Mouse (Mus musculus): ENCODE data around the gene Jade1. TPM values are rescaled to one million over a fixed set of nuclear protein-coding genes. Genes with fewer than 3 reads are reported as not detected.

Gene Jade1
- total and polyA plus RNA-seq, 3 experiments: 116 to 150 (median 134) TPM

GRCm38 (mm10) chr3:41532109-41532508, 23.4 kb upstream of the Jade1 start:
- no peaks in the 10 kb centered on the region; a peak in 1 of 4 replicates for H3K27me3 ChIP-seq (ENCODE audit: control insufficient read depth in 1 of 2, insufficient read depth in 2 of 2, low read length in 2 of 2)
- DNase-seq (ENCODE audit: low read depth, low spot score): no peak
- no peaks in the 10 kb centered on the region for H3K9me3 ChIP-seq (replicated peaks; ENCODE audit: insufficient read depth, low read length)
- no peak overlapping the region for H3K27ac ChIP-seq (ENCODE audit: control insufficient read depth, low read depth, low read length)
- no peaks in the 10 kb centered on the region for H3K79me2 ChIP-seq (ENCODE audit: control insufficient read depth, insufficient read depth, low read length, poor library complexity)
- TF ChIP-seq USF1 (IDR thresholded peaks at IDR 0.05; ENCODE audit: low read depth, low read length): no peak
- TF ChIP-seq UBTF (IDR thresholded peaks at IDR 0.05; ENCODE audit: borderline replicate concordance, insufficient read depth, low read depth, low read length): no peak
- no peak for TF ChIP-seq NELFE (IDR thresholded peaks at IDR 0.05; ENCODE audit: low read depth, low read length)
- no peak for TF ChIP-seq GABPA (IDR thresholded peaks at IDR 0.05; ENCODE audit: low read depth, low read length)
- no peak for TF ChIP-seq MAX (IDR thresholded peaks at IDR 0.05; ENCODE audit: low read length)
- TF ChIP-seq MXI1 (IDR thresholded peaks at IDR 0.05; ENCODE audit: low read depth, low read length): no peak
- no peak for TF ChIP-seq KAT2A (conservative IDR thresholded peaks at IDR 0.05; ENCODE audit: low read depth, low read length)
- no peak for TF ChIP-seq CTCF (IDR thresholded peaks at IDR 0.05 in 2 of 3, conservative IDR thresholded peaks at IDR 0.05 in 1 of 3; ENCODE audit: control insufficient read depth in 1 of 3, insufficient read depth in 1 of 3, low read depth in 2 of 3, low read length in 3 of 3, poor library complexity in 1 of 3, severe bottlenecking in 1 of 3)
- TF ChIP-seq SMC3 (IDR thresholded peaks at IDR 0.05; ENCODE audit: low read depth, low read length): no peak
- TF ChIP-seq TAL1 (IDR thresholded peaks at IDR 0.05; ENCODE audit: low read length): no peak
- TF ChIP-seq CHD2 (IDR thresholded peaks at IDR 0.05; ENCODE audit: low read length): no peak
- TF ChIP-seq POLR2AphosphoS2 (IDR thresholded peaks at IDR 0.05; ENCODE audit: low read length): no peak
- no peak for TF ChIP-seq POLR2A (IDR thresholded peaks at IDR 0.05; ENCODE audit: control insufficient read depth in 1 of 2, insufficient read depth in 1 of 2, low read depth in 1 of 2, low read length in 2 of 2, poor library complexity in 1 of 2)
- H3K4me1 ChIP-seq (ENCODE audit: control insufficient read depth in 1 of 2, insufficient read depth in 2 of 2, low read length in 2 of 2): peaks cover 0 to 2% of the 10 kb centered on the region in 2 experiments; a peak in 1 of 4 replicates
- no peak overlapping the region for H3K9ac ChIP-seq (ENCODE audit: control insufficient read depth, low read depth, low read length, poor library complexity, severe bottlenecking)
- no peaks in the 10 kb centered on the region for H3K36me3 ChIP-seq (ENCODE audit: control insufficient read depth in 1 of 2, insufficient read depth in 2 of 2, low read length in 2 of 2)
- H3K4me3 ChIP-seq (ENCODE audit: control insufficient read depth in 1 of 2, insufficient read depth in 1 of 2, low read depth in 2 of 2, low read length in 2 of 2): no peak overlapping the region

GRCm38 (mm10) chr3:41533660-41534059, 21.9 kb upstream of the Jade1 start:
- Histone ChIP-seq H3K79me2 (ENCODE audit: control insufficient read depth, insufficient read depth, low read length, poor library complexity) (no peaks in the 10 kb centered on the region), H3K4me3 (ENCODE audit: control insufficient read depth in 1 of 2, insufficient read depth in 1 of 2, low read depth in 2 of 2, low read length in 2 of 2) (no peak overlapping the region), H3K36me3 (ENCODE audit: control insufficient read depth in 1 of 2, insufficient read depth in 2 of 2, low read length in 2 of 2) (no peaks in the 10 kb centered on the region), H3K27me3 (ENCODE audit: control insufficient read depth in 1 of 2, insufficient read depth in 2 of 2, low read length in 2 of 2) (no peaks in the 10 kb centered on the region; a peak in 1 of 4 replicates), H3K9me3 (replicated peaks; ENCODE audit: insufficient read depth, low read length) (no peaks in the 10 kb centered on the region), H3K4me1 (ENCODE audit: control insufficient read depth in 1 of 2, insufficient read depth in 2 of 2, low read length in 2 of 2) (peaks cover 0 to 2% of the 10 kb centered on the region in 2 experiments; a peak in 1 of 4 replicates), H3K9ac (ENCODE audit: control insufficient read depth, low read depth, low read length, poor library complexity, severe bottlenecking) (no peak overlapping the region), H3K27ac (ENCODE audit: control insufficient read depth, low read depth, low read length) (no peak overlapping the region)
- DNase-seq (ENCODE audit: low read depth, low spot score): no peak
- TF ChIP-seq POLR2AphosphoS5 (IDR thresholded peaks at IDR 0.05; ENCODE audit: borderline replicate concordance, low read depth, low read length) (no peak), USF1 (IDR thresholded peaks at IDR 0.05; ENCODE audit: low read depth, low read length) (peak; percentile 68), ZMIZ1 (IDR thresholded peaks at IDR 0.05; ENCODE audit: low read depth, low read length) (no peak), RCOR1 (IDR thresholded peaks at IDR 0.05; ENCODE audit: low read depth, low read length) (no peak)

GRCm38 (mm10) chr3:41537957-41538356, 17.6 kb upstream of the Jade1 start:
- TF ChIP-seq SMC3 (IDR thresholded peaks at IDR 0.05; ENCODE audit: low read depth, low read length): no peak
- TF ChIP-seq GABPA (IDR thresholded peaks at IDR 0.05; ENCODE audit: low read depth, low read length): no peak
- no peak for TF ChIP-seq EP300 (IDR thresholded peaks at IDR 0.05; ENCODE audit: low read depth in 1 of 2, low read length in 2 of 2)
- no peak for TF ChIP-seq CHD1 (IDR thresholded peaks at IDR 0.05; ENCODE audit: low read depth, low read length)
- no peak for TF ChIP-seq ELF1 (IDR thresholded peaks at IDR 0.05; ENCODE audit: low read depth, low read length)
- no peak for TF ChIP-seq CHD2 (IDR thresholded peaks at IDR 0.05; ENCODE audit: low read length)
- no peak for TF ChIP-seq USF1 (IDR thresholded peaks at IDR 0.05; ENCODE audit: low read depth, low read length)
- no peak for TF ChIP-seq MYB (IDR thresholded peaks at IDR 0.05; ENCODE audit: low read depth, low read length)
- TF ChIP-seq MYC (IDR thresholded peaks at IDR 0.05; ENCODE audit: low read depth, low read length): no peak
- no peak for TF ChIP-seq MXI1 (IDR thresholded peaks at IDR 0.05; ENCODE audit: low read depth, low read length)
- no peak for TF ChIP-seq MAZ (IDR thresholded peaks at IDR 0.05; ENCODE audit: low read depth, low read length)
- no peaks in the 10 kb centered on the region for H3K79me2 ChIP-seq (ENCODE audit: control insufficient read depth, insufficient read depth, low read length, poor library complexity)
- no peak for DNase-seq (ENCODE audit: low read depth, low spot score)
- no peak overlapping the region for H3K4me3 ChIP-seq (ENCODE audit: control insufficient read depth in 1 of 2, insufficient read depth in 1 of 2, low read depth in 2 of 2, low read length in 2 of 2)
- H3K9ac ChIP-seq (ENCODE audit: control insufficient read depth, low read depth, low read length, poor library complexity, severe bottlenecking): no peak overlapping the region
- H3K27me3 ChIP-seq (ENCODE audit: control insufficient read depth in 1 of 2, insufficient read depth in 2 of 2, low read length in 2 of 2): no peaks in the 10 kb centered on the region; a peak in 1 of 4 replicates
- peaks cover 0 to 2% of the 10 kb centered on the region in 2 experiments; a peak in 1 of 4 replicates for H3K4me1 ChIP-seq (ENCODE audit: control insufficient read depth in 1 of 2, insufficient read depth in 2 of 2, low read length in 2 of 2)
- no peaks in the 10 kb centered on the region for H3K36me3 ChIP-seq (ENCODE audit: control insufficient read depth in 1 of 2, insufficient read depth in 2 of 2, low read length in 2 of 2)
- no peaks in the 10 kb centered on the region for H3K9me3 ChIP-seq (replicated peaks; ENCODE audit: insufficient read depth, low read length)
- H3K27ac ChIP-seq (ENCODE audit: control insufficient read depth, low read depth, low read length): no peak overlapping the region
